Comparison of ENCODE assay signal across 26 mouse cellular contexts in the genomic region with DNA sequence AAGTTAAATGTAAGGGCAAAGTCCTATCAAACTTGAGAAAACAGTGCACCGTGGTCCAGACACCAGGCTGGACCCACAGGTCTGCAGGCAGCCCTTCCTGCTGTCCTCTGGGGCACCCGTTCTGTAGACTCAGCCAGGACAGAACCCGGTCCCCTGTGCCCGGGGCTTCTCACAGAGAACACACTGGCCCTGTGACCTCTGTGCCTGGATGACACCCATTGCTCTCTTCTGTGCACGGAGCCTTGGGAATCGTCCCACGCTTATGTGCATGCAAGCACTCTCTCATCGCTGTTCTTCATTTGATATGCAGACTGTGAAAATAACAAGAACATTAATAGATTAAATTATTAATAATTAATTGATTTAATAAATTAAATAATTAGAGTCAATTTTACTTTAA.
A peak's percentile ranks its signal among the peaks of the same experiment; 100 is the strongest.
DNase-seq lines count a peak whose midpoint lies in the region; ATAC-seq and TF ChIP-seq lines count a peak whose summit lies in the region.
"Had no signal": no experiment of that assay in that cellular context is flagged by ENCODE, and none has a peak within 500 bp of the region (broad histone marks: within the 10 kb centered on the region; RNA-seq: fewer than 3 reads in every experiment).

No protein-coding gene starts in this region.

- peak; percentile 32 for DNase-seq in adrenal gland, postnatal 14 days
- no peak for DNase-seq in adrenal gland, postnatal 36 days
- DNase-seq in hindbrain, embryonic 10.5 days (ENCODE audit: low spot score) = no peak
- DNase-seq in layer of hippocampus, adult 2 months (ENCODE audit: low spot score in 2 of 2) = no peak
- no peak for DNase-seq in layer of hippocampus, postnatal 36 days
- DNase-seq in stomach, postnatal 0 days (ENCODE audit: low spot score) = no peak
- DNase-seq: adrenal gland, adult 8-10 months; gastrocnemius, postnatal 25 days; heart, postnatal 14 days; lung, adult 2 months; lung, postnatal 10 days; retina, postnatal 1 day; right cerebral cortex, postnatal 14 days; thymus, postnatal 25 days had no signal

- WGBS in hindbrain, embryonic 13.5 days = 78% methylated on average over 8 of the region's 8 CpGs
- WGBS in hindbrain, embryonic 10.5 days = 85% methylated on average over 8 of the region's 8 CpGs
- 80% methylated on average over 8 of the region's 8 CpGs for WGBS in stomach, postnatal 0 days

- H3K27ac ChIP-seq in hindbrain, embryonic 13.5 days = no peak overlapping the region
- H3K27ac ChIP-seq in hindbrain, embryonic 10.5 days = no peak overlapping the region
- peak overlapping the region; percentile 85 for H3K27ac ChIP-seq in layer of hippocampus, adult 2 months
- peak overlapping the region; percentile 59 for H3K27ac ChIP-seq in embryonic fibroblast, embryonic 13.5 days (ENCODE audit: insufficient read depth, low read length)
- no peak overlapping the region for H3K27ac ChIP-seq in stomach, postnatal 0 days (replicated peaks)
- H3K27ac ChIP-seq: forebrain, embryonic 12.5 days; liver, embryonic 14.5 days; macrophage; midbrain, embryonic 15.5 days had no signal

- no peak overlapping the region for H3K4me2 ChIP-seq in hindbrain, embryonic 13.5 days
- no peak overlapping the region for H3K4me2 ChIP-seq in stomach, postnatal 0 days (replicated peaks; ENCODE audit: low read depth)
- H3K4me2 ChIP-seq: embryonic facial prominence, embryonic 13.5 days; forebrain, embryonic 12.5 days; heart, embryonic 11.5 days; midbrain, embryonic 15.5 days had no signal

- H3K4me1 ChIP-seq in hindbrain, embryonic 13.5 days (replicated peaks) = peaks cover 22% of the 10 kb centered on the region
- peaks cover 36% of the 10 kb centered on the region for H3K4me1 ChIP-seq in hindbrain, embryonic 10.5 days (replicated peaks)
- peaks cover 12% of the 10 kb centered on the region for H3K4me1 ChIP-seq in embryonic fibroblast, embryonic 13.5 days (ENCODE audit: control insufficient read depth, insufficient read depth, low read length)
- H3K4me1 ChIP-seq in stomach, postnatal 0 days (replicated peaks; ENCODE audit: control insufficient read depth, insufficient read depth) = peaks cover 6% of the 10 kb centered on the region; the same call in 1 of the 2 replicates
- H3K4me1 ChIP-seq: forebrain, embryonic 12.5 days; midbrain, embryonic 15.5 days had no signal

- TF ChIP-seq CTCF in layer of hippocampus, adult 2 months (conservative IDR thresholded peaks at IDR 0.05) = no peak
- TF ChIP-seq CTCF in embryonic fibroblast, embryonic 13.5 days (IDR thresholded peaks at IDR 0.05; ENCODE audit: borderline replicate concordance, insufficient read depth, low read length) = no peak
- TF ChIP-seq CTCF in stomach, postnatal 0 days (IDR thresholded peaks at IDR 0.05; ENCODE audit: low read depth) = no peak

- H3K9me3 ChIP-seq in hindbrain, embryonic 13.5 days = no peaks in the 10 kb centered on the region
- H3K9me3 ChIP-seq in hindbrain, embryonic 10.5 days = no peaks in the 10 kb centered on the region
- no peaks in the 10 kb centered on the region for H3K9me3 ChIP-seq in stomach, postnatal 0 days (ENCODE audit: control insufficient read depth, low read length)
- H3K9me3 ChIP-seq: embryonic facial prominence, embryonic 13.5 days; forebrain, embryonic 12.5 days; midbrain, embryonic 15.5 days had no signal

- peaks cover 73% of the 10 kb centered on the region for H3K36me3 ChIP-seq in hindbrain, embryonic 13.5 days
- peaks cover 94% of the 10 kb centered on the region for H3K36me3 ChIP-seq in hindbrain, embryonic 10.5 days
- H3K36me3 ChIP-seq in stomach, postnatal 0 days (ENCODE audit: control insufficient read depth, insufficient read depth, low read length) = peaks cover 10% of the 10 kb centered on the region

- no peak overlapping the region for H3K4me3 ChIP-seq in hindbrain, embryonic 13.5 days
- no peak overlapping the region for H3K4me3 ChIP-seq in hindbrain, embryonic 10.5 days
- H3K4me3 ChIP-seq in layer of hippocampus, adult 2 months = no peak overlapping the region
- no peak overlapping the region for H3K4me3 ChIP-seq in embryonic fibroblast, embryonic 13.5 days (ENCODE audit: insufficient read depth, low read length)
- H3K4me3 ChIP-seq in stomach, postnatal 0 days (ENCODE audit: low read depth, low read length) = no peak overlapping the region
- H3K4me3 ChIP-seq: embryonic facial prominence, embryonic 13.5 days; erythroblast, embryonic 14.5 days; forebrain, embryonic 12.5 days; left cerebral cortex, adult 2 months; midbrain, embryonic 15.5 days had no signal

- H3K27me3 ChIP-seq in hindbrain, embryonic 13.5 days = no peaks in the 10 kb centered on the region
- no peaks in the 10 kb centered on the region for H3K27me3 ChIP-seq in hindbrain, embryonic 10.5 days (ENCODE audit: insufficient read depth, poor library complexity, severe bottlenecking)
- H3K27me3 ChIP-seq in stomach, postnatal 0 days (ENCODE audit: control insufficient read depth, insufficient read depth, low read length) = no peaks in the 10 kb centered on the region
- H3K27me3 ChIP-seq: CH12.LX; embryonic facial prominence, embryonic 13.5 days; forebrain, embryonic 12.5 days; midbrain, embryonic 15.5 days had no signal

- no peak overlapping the region for H3K9ac ChIP-seq in hindbrain, embryonic 13.5 days
- H3K9ac ChIP-seq in stomach, postnatal 0 days (ENCODE audit: low read length) = no peak overlapping the region
- H3K9ac ChIP-seq: embryonic facial prominence, embryonic 13.5 days; forebrain, embryonic 12.5 days; liver, embryonic 14.5 days; midbrain, embryonic 15.5 days had no signal

- ATAC-seq in hindbrain, embryonic 13.5 days (ENCODE audit: low FRiP score) = peak; percentile 34; the same call in 1 of the 2 replicates
- ATAC-seq in stomach, postnatal 0 days (ENCODE audit: low FRiP score, low TSS enrichment) = no peak
- ATAC-seq: activated CD4-positive, CD25-positive, alpha-beta regulatory T cell, adult 4 months; midbrain, embryonic 15.5 days had no signal

- no peak for TF ChIP-seq EP300 in stomach, postnatal 0 days (optimal IDR thresholded peaks at IDR 0.05)

- TF ChIP-seq POLR2A in embryonic fibroblast, embryonic 13.5 days (IDR thresholded peaks at IDR 0.05; ENCODE audit: low read depth, low read length) = no peak

Comparison
In these comparisons a context has a peak if more than half of its experiments do, and no peak if none do; other contexts are left out.
1. H3K27ac ChIP-seq: peak in layer of hippocampus, adult 2 months (single experiment) and embryonic fibroblast, embryonic 13.5 days (single experiment); none in hindbrain, embryonic 13.5 days (single experiment), hindbrain, embryonic 10.5 days (single experiment) and stomach, postnatal 0 days (single experiment).